Mouse (Mus musculus) bone marrow macrophage, adult 2 months (primary cell): Measurements from ENCODE around the gene Sox5.

Experiments used
- CTCF ChIP-seq: IDR thresholded peaks from 2 replicates; pipeline ENCODE4 v1.5.1; 2012; ENCODE audit warnings: low read depth, mild to moderate bottlenecking, low read length, moderate library complexity
- POLR2A ChIP-seq: IDR thresholded peaks from 2 replicates; pipeline ENCODE4 v1.6.1; 2012; ENCODE audit warnings: mild to moderate bottlenecking, low read depth, low read length, borderline replicate concordance

DNA sequence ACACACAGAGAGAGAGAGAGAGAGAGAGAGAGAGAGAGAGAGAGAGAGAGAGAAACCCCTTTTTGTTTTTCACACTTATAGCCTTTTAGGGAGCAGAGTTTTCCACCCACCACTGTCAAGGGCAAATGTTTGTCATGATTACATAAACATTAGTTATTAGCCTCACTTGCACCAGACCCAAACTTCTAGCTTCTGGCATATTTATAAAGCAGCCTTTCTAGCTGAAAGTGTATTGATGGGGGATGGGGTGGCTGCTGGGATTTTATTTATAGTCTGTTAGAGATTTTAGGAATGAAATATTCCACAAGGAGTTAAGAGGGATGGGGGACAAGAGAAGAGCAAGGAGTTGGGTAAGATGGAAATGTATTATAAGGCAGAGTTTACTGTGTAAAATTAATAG lies 27.4 kb downstream of the Sox5 start:
- TF ChIP-seq POLR2A (no peak), CTCF (no peak)
